Mouse (Mus musculus) large intestine, adult 2 months (tissue): ENCODE results near the gene Gm3285. TPM values are rescaled to one million over a fixed set of nuclear protein-coding genes. Genes with fewer than 3 reads are reported as not detected.

Experiments
- DNase-seq: peaks from one replicate; pipeline ENCODE4 v3.0.0-alpha.2; 2012; ENCODE audit warnings: low read depth, low spot score
- WGBS: fragments of 180-500 bp; shearing (Covaris S2); methylation state at CpG from one replicate; pipeline ENCODE4 v1.1.7; 2018; 5-methylcytosine and 5-hydroxymethylcytosine counted together
- polyA plus RNA-seq: library from polyadenylated mRNA; depleted of rRNA; stranded (reverse); fragments of >200 nt; gene quantifications from 2 replicates; pipeline ENCODE4 v1.2.3, GENCODE M21; 2012; rRNA removed

Gene Gm3285
- not detected in 2 replicates for polyA plus RNA-seq

- DNase-seq: no peak
- WGBS: 44% methylated on average over 7 of the region's 7 CpGs
These were observed at the start of gene Gm3285 for GRCm38 (mm10) chr10:77861675-77862074. Gene Gm3285, plus strand, starts transcription at chr10:77861975.

GRCm38 (mm10) chr10:77814382-77814781 is 47.4 kb upstream of the Gm3285 start, which contains the start of gene Gm2696:
Gene Gm2696, plus strand, starts transcription at chr10:77814682.
- 36% methylated on average over 4 of the region's 4 CpGs for WGBS
- DNase-seq: no peak

GRCm38 (mm10) chr10:77815514-77815913 is 46.3 kb upstream of the Gm3285 start:
- 30% methylated on average over 5 of the region's 5 CpGs for WGBS
- DNase-seq: no peak

GRCm38 (mm10) chr10:77818523-77818922 is 43.3 kb upstream of the Gm3285 start:
- 96% methylated on average over 4 of the region's 4 CpGs for WGBS
- DNase-seq: no peak

GRCm38 (mm10) chr10:77819203-77819602 is 42.6 kb upstream of the Gm3285 start:
- 42% methylated on average over 4 of the region's 4 CpGs for WGBS
- DNase-seq: no peak

GRCm38 (mm10) chr10:77826951-77827350 is 34.8 kb upstream of the Gm3285 start, which contains the start of gene Krtap10-4:
Gene Krtap10-4, minus strand, starts transcription at chr10:77827095.
- no peak for DNase-seq
- 37% methylated on average over 6 of the region's 6 CpGs for WGBS

GRCm38 (mm10) chr10:77835647-77836046 is 26.1 kb upstream of the Gm3285 start, which contains the start of gene Krtap10-10:
Gene Krtap10-10, plus strand, starts transcription at chr10:77835947.
- DNase-seq: no peak
- 67% methylated on average over 9 of the region's 9 CpGs for WGBS

- 57% methylated on average over 6 of the region's 6 CpGs for WGBS
- no peak for DNase-seq
These were observed 22.8 kb upstream of the Gm3285 start for GRCm38 (mm10) chr10:77839006-77839405.

GRCm38 (mm10) chr10:77846503-77846902 is 15.3 kb upstream of the Gm3285 start, which contains the start of gene Gm36176:
Gene Gm36176, plus strand, starts transcription at chr10:77846803.
- no peak for DNase-seq
- 77% methylated on average over 3 of the region's 3 CpGs for WGBS

GRCm38 (mm10) chr10:77846961-77847360 is 14.8 kb upstream of the Gm3285 start:
- WGBS: 24% methylated on average over 2 of the region's 2 CpGs
- no peak for DNase-seq

- 41% methylated on average over 2 of the region's 2 CpGs for WGBS
These were observed 14.2 kb upstream of the Gm3285 start for GRCm38 (mm10) chr10:77847538-77847937.

GRCm38 (mm10) chr10:77852559-77852958 is 9.2 kb upstream of the Gm3285 start, which contains the start of gene Gm10318:
Gene Gm10318, plus strand, starts transcription at chr10:77852859.
- no peak for DNase-seq
- WGBS: 60% methylated on average over 9 of the region's 9 CpGs

More at GRCm38 (mm10) chr10:77847538-77847937, 14.2 kb upstream of the Gm3285 start:
- no peak for DNase-seq

- WGBS: 27% methylated on average over 14 of the region's 14 CpGs
- DNase-seq: peak; percentile 21
These were observed 2.4 kb downstream of the Gm3285 start for GRCm38 (mm10) chr10:77864067-77864761.

GRCm38 (mm10) chr10:77864762-77865143 is 3.0 kb downstream of the Gm3285 start:
- DNase-seq: no peak
- WGBS: 34% methylated on average over 11 of the region's 11 CpGs

GRCm38 (mm10) chr10:77867546-77867945 is 5.8 kb downstream of the Gm3285 start:
- 26% methylated on average over 1 of the region's 1 CpGs for WGBS
- DNase-seq: no peak

GRCm38 (mm10) chr10:77869651-77870050 is 7.9 kb downstream of the Gm3285 start:
- no peak for DNase-seq

GRCm38 (mm10) chr10:77878985-77879384 is 17.2 kb downstream of the Gm3285 start:
- no peak for DNase-seq
- WGBS: 65% methylated on average over 6 of the region's 6 CpGs

More at GRCm38 (mm10) chr10:77869651-77870050, 7.9 kb downstream of the Gm3285 start:
- WGBS: 86% methylated on average over 7 of the region's 7 CpGs

GRCm38 (mm10) chr10:77880305-77880704 is 18.5 kb downstream of the Gm3285 start:
- DNase-seq: no peak
- WGBS: 37% methylated on average over 3 of the region's 3 CpGs

GRCm38 (mm10) chr10:77882553-77882952 is 20.8 kb downstream of the Gm3285 start:
- no peak for DNase-seq
- 85% methylated on average over 5 of the region's 5 CpGs for WGBS

- DNase-seq: no peak
- WGBS: 46% methylated on average over 12 of the region's 12 CpGs
These were observed 24.4 kb downstream of the Gm3285 start for GRCm38 (mm10) chr10:77886007-77886747.
